Mouse (Mus musculus) layer of hippocampus, adult 2 months (tissue): ENCODE measurements around the gene Sdhaf1. TPM values are rescaled to one million over a fixed set of nuclear protein-coding genes. Genes with fewer than 3 reads are reported as not detected.

Source experiments
- DNase-seq, 2 experiments: peaks; one replicate each; pipeline ENCODE4 v3.0.0; 2022; ENCODE audit warnings: low spot score in 2 of 2
- H3K27ac ChIP-seq: fragments of 200-600 bp; 2 replicates; pipeline ENCODE4 v1.8.1; 2022
- H3K4me3 ChIP-seq: fragments of 200-600 bp; 2 replicates; pipeline ENCODE4 v1.8.1; 2022; ENCODE audit warnings: mild to moderate bottlenecking
- CTCF ChIP-seq: fragments of 200-600 bp; conservative IDR thresholded peaks from 2 replicates; pipeline ENCODE4 v1.8.1; 2022; ENCODE audit warnings: antibody characterized with exemption, mild to moderate bottlenecking, moderate library complexity
- total RNA-seq, 2 experiments: library from RNA; stranded (reverse); gene quantifications; 2 replicates each; pipeline ENCODE4 v1.2.3; 2021

The Sdhaf1 gene
- total RNA-seq, 2 experiments from 2014 or later, result 6.7 to 7.3 TPM

DNA sequence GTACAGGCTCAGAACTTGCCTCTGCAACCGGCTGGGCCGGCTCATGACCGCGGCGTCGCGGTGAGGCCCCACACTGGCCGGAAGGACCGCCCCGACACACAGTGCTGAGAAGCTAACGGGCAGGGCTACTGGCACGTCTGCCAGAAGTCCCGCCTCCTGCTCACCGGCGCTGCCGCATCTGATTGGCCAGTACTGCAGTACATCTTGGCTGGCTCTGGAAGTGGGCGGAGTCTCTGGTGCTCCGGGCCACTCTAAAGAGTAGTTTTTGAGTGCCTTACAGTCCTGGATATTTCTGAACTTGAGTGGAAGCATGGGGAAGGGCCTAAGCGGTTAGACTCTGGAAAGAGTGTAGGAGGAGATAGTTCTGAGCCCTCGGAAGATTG is 1.4 kb downstream of the Sdhaf1 start:
- DNase-seq, result peak; percentile 94 to 96
- TF ChIP-seq CTCF, result no peak
- Histone ChIP-seq H3K27ac (peak overlapping the region; percentile 96), H3K4me3 (peak overlapping the region; percentile 91)

DNA sequence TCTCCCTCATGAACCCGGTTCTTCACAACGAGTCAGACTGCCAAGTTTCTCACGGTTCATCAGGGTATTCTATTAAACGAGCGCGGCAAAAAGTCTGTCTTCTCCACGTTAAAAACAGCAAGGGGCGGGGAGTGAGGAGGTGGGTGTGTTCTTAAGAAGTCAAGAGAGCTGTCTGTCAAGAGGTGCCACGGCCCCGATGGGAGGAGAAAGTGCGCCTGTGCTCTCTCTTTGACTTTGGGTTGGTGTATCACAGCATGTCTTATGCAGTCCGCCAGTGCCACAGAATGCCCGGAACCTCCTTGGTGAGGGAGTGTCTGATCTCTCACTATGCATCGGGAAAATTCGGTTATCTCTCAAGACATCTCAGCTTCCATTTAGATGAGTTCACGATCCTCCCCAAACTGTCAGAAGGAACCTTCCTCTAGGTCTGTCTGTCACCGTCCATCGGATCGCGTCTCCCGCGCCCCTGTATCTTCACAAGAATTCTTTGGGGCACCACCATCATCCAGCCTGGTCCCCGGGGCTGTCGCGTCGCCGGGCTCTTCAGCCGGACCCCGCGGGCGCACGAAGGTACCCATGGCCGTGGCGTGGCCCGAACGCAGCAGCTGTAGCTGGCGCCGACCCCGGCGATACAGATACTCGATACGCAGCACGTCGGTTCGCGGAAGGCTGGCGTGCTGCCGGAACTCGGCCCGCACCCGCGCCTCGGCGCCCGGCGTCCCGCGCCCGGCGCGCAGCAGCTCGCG is 2.0 kb downstream of the Sdhaf1 start, which contains the start of gene E130208F15Rik:
TSS of gene E130208F15Rik (plus strand) at position 202 of the 746 bp plus-strand sequence.
- peak within 1 kb of the TSS; percentile 96 for H3K27ac ChIP-seq
- peak; percentile 66 to 82 for DNase-seq
- H3K4me3 ChIP-seq, result peak within 1 kb of the TSS; percentile 91
- TF ChIP-seq CTCF, result no peak

DNA sequence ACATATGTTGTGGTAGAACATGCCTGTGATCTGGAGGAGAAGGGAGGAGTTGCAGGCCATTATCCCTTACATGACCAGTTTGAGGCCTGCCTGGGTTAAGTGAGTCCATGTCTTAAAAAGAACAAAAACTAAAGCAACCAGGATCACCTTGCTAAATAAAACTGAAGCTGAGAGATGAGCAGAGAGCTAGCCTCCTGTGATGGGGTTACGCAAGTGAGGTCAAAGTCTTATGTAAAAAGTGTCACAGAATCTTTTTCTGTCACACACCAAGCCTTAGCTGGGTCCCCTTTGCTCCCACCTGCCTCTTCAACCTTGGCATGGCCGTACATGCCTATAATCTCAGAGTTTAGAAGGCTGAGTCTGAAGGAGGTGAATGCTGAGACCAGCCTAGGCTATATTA is 2.7 kb downstream of the Sdhaf1 start:
- peak overlapping the region; percentile 91 for H3K4me3 ChIP-seq

DNA sequence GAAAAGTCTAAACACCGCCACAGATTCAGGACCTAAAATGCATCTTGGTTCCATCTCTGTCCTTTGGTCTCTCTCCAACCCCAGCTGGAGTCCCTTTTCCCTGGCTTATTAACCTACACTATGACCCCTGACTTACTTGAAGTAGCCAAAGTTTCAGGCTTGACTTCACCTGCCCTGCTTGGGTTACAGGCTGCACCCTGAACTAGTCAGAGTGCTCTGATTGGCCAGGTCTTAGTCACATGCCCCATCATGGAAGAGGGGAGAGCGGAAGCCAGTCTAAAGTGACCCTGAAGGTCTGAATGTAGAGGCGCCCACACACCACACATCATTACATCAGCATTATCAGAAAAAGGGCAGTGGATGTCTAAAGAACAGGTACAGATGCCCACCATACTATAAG is 5.6 kb downstream of the Sdhaf1 start:
- no peak for TF ChIP-seq CTCF
- no peak for DNase-seq
- no peak overlapping the region for H3K4me3 ChIP-seq
- no peak overlapping the region for H3K27ac ChIP-seq

More for the DNA sequence above, 2.7 kb downstream of the Sdhaf1 start:
- peak overlapping the region; percentile 23; the same call in 1 of the 2 replicates for H3K27ac ChIP-seq
- DNase-seq, result no peak
- TF ChIP-seq CTCF, result no peak

DNA sequence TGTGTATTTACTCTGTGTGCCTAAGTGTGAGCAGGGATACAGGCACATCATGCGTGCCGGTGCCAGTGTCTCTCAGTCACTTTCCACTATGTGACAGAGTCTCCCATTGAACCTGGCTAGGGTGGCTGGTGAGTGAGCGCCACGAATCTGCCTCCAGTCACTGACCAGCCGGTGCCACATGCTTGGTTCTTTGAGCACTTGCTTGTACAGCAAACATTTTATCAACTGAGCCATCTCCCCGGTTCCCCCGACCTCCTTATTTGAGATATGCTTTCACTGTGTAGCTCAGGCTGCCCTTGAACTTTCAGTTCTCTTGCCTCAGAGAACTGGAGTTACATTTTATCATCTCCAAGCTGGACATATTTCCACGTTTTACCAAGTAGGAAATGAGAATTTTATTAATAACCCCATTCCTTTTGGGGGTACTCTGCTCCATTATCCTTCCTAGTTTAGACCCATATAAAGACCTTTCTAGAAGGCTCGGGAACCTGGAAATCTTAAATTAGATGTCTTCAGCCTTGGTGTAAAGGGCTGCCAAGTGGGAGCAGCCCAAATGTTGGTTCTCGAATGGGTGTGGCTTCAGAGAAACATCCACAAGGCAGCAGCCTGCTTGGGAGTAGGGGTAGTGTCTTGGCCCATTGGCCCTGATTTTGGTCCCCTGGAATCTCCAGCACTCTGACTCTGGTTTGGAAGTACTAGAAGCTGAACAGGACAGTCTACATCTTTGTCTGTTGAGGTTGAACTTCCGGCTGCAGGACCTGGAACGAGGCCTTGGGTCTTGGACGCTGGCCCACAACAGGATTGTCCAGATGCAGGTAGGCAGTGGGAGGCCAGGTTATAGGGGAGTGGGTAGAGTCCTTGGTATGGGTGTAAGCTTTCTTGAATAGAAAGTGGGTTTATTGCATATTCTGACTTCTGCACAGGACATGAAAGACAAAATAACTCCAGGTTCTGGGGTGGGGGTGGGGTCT is 7.9 kb downstream of the Sdhaf1 start:
- no peak for DNase-seq
- no peak overlapping the region for H3K27ac ChIP-seq
- no peak overlapping the region for H3K4me3 ChIP-seq
- no peak for TF ChIP-seq CTCF

DNA sequence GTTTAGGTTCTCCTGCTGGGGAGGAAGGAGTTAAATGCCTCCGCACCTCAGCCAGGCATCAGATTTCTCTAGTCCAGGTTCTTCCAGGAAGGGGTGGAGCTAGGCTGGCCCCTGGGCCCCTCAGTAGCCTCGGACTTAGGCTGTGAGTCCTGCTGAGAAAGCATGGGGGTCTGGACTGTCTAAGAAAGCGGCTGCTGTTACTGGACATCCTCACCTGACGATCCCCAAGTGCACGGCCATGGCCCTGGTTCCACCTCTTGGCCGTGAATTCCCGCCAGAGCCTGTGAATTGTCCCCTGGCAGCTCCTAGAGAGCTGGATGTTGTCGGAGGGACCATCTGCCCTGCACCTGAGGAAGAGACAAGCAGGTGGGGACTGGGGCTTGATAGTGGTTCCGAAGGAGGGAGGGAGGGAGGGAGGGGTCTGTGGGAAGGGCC is 9.0 kb downstream of the Sdhaf1 start, which contains the start of gene Syne4:
TSS of gene Syne4 (plus strand) at position 87 of the 435 bp plus-strand sequence.
- Histone ChIP-seq H3K4me3 (no peak within 1 kb of the TSS), H3K27ac (no peak within 1 kb of the TSS)
- DNase-seq, result no peak
- TF ChIP-seq CTCF, result no peak

DNA sequence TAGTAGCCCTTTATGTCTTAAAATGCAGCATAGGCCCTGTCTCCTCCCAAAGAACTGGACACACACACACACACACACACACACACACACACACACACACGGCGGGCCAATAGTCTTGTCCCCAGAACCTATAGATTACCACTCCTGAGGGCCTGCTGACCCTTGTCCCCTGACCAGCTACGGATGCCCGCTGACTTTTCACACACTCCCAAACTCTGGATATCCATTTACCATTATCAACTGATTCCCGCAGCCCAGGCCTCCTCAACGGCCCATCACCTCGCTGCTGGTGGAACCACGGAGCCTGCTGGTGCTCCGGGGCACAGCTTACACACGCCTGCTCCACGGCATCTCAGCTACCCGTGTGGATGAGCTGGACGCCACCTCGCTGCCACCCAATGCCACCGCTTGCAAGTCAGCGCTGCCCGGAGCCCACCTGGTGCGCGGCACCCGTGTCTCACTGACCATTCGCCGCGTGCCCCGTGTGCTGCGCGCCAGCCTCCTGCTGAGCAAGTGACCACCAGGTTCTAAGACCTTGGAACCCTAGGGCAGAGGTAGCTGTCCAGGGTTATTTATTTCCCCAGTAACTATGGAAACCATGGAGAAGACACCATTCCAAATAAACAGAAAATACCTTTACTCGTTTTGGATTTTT is 9.9 kb downstream of the Sdhaf1 start:
- Histone ChIP-seq H3K4me3 (no peak overlapping the region), H3K27ac (no peak overlapping the region)
- no peak for TF ChIP-seq CTCF
- DNase-seq, result no peak

DNA sequence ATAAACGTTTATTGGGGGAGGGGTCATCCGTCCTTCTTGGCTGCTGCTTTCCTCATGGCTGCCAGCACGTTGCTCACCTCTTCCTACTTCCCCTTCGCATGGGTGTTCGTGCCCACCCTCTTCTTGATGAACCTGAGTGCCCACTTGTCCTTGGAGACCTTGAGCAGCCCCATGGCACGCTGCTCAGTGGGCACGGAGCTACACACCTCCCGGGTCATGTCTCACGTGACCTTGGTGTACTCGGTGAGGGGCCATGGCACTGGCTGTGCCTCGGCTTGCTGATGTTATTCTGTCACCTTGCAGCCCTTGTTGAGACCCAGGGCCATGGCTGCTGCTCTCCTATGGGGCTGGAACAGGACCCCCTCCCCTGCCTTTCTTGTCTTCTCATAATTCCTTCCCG is 13.6 kb downstream of the Sdhaf1 start:
- Histone ChIP-seq H3K4me3 (no peak overlapping the region), H3K27ac (no peak overlapping the region)
- DNase-seq, result no peak
- no peak for TF ChIP-seq CTCF

DNA sequence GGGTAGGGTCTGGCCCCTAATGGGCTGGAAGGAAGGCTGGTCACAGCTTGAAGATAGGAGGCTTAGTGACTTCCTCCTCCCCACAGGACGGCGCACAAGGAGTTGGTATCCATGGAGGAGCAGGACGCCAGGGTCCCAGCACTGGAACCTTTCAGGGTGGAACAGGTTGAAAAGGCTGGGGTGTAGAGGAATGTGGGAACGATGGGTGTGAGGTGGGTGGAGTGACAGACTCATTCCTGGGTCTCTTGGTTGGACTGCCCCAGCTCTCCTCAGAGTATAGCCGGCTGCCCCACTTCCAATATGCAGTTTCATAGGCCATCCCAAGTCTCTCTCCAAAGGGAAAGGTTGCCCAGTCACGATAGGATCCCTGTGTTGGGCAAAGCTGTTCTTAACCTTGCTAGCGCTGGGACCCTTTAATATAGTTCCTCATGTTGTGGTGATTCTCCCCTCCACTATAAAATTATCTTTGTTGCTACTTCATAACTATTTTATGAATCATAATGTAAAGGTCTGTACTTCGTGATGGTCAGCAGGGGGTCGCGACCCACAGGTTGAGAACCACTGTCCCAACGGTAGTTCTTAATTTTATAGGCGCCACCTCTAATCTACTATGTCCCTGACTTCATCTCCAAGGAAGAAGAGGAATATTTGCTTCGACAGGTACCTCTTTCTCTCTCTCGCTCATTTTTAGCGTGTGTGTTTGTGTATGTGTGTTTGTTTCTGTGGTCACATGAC is 14.1 kb downstream of the Sdhaf1 start:
- no peak for DNase-seq
- no peak overlapping the region for H3K27ac ChIP-seq
- peak overlapping the region; percentile 84 for H3K4me3 ChIP-seq
- TF ChIP-seq CTCF, result no peak

DNA sequence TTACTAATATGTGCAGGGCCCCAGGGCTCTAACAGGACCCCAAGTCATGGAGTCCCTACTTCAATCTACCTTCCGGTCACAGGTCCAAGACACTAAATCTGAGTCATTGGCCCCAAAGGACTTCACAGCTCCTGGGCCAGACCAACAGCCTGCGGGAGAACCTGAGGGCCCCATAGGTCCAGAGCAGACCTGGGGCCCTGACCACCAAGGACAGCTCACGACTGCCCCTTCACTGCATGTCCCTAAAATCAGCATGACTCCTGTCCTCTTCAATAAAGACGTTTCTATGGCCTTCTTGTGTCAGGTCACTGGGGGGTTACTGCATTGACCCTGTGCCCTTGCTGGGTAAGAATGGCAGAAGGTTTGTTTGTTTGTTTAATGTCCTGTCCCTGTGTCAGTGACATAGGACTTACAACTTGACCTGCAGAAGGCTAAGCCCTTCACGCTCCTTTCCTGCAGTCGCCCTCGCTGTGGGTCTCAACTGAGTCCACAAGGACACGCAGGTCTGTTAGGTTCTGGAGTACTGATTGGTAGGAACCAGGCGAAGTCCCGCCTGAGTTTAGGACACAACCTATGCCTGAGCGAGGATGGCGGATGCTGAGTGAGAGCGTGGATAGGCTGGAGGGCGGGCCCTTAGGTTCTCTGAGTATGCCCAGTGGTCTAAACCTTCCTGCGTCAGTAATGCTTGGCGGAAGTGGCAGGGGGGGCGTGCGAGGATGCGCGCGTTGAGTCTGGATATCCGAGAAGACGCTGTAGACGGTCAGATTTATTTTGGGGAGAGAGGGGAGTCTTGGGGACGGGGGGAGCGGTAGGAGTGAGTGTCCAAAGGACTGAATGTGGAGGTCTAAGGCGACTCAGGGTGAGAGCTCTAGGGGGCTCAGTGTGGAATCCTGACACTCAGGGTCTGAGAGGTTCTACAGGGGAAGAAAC is 15.4 kb downstream of the Sdhaf1 start, which contains the start of gene Alkbh6:
TSS of gene Alkbh6 (plus strand) at position 642 of the 930 bp plus-strand sequence.
- Histone ChIP-seq H3K27ac (peak within 1 kb of the TSS; percentile 94), H3K4me3 (peak within 1 kb of the TSS; percentile 84)
- no peak for TF ChIP-seq CTCF
- peak; percentile 95 to 98 for DNase-seq
